Mouse (Mus musculus) neural tube, embryonic 13.5 days (tissue): ENCODE data around the gene Ccdc8. TPM values are rescaled to one million over a fixed set of nuclear protein-coding genes. Genes with fewer than 3 reads are reported as not detected.
"Not testable (repeated sequence)": the region's sequence is repeated elsewhere in the genome, so short reads cannot be mapped to it uniquely, and the experiment has no call there.

Experiments used
- ATAC-seq: fragments of 200-750 bp; cut with Nextera tagmentation; 2 replicates; pipeline ENCODE4 v1.8.0; 2017; ENCODE audit warnings: low read depth, mild to moderate bottlenecking, moderate TSS enrichment, moderate library complexity
- H3K27ac ChIP-seq: fragments of 300-500 bp; sonication (generic); replicated peaks from 2 replicates; pipeline ENCODE4 v1.5.1; 2015; ENCODE audit warnings: moderate library complexity, mild to moderate bottlenecking, inconsistent platforms
- H3K27me3 ChIP-seq: fragments of 300-500 bp; sonication (generic); 2 replicates; pipeline ENCODE4 v1.6.1; 2015; ENCODE audit warnings: mild to moderate bottlenecking, inconsistent platforms
- H3K36me3 ChIP-seq: fragments of 300-500 bp; sonication (generic); 2 replicates; pipeline ENCODE4 v1.6.1; 2015; ENCODE audit warnings: mild to moderate bottlenecking, inconsistent platforms
- H3K4me1 ChIP-seq: fragments of 300-500 bp; sonication (generic); replicated peaks from 2 replicates; pipeline ENCODE4 v1.6.1; 2015; ENCODE audit warnings: inconsistent platforms
- H3K4me2 ChIP-seq: fragments of 300-500 bp; sonication (generic); 2 replicates; pipeline ENCODE4 v1.6.1; 2015; ENCODE audit warnings: inconsistent platforms, mild to moderate bottlenecking, moderate library complexity
- H3K4me3 ChIP-seq: fragments of 300-500 bp; sonication (generic); 2 replicates; pipeline ENCODE4 v1.5.1; 2015; ENCODE audit warnings: mild to moderate bottlenecking, inconsistent platforms
- H3K9ac ChIP-seq: fragments of 300-500 bp; sonication (generic); 2 replicates; pipeline ENCODE4 v1.6.1; 2015; ENCODE audit warnings: moderate library complexity, mild to moderate bottlenecking, inconsistent platforms
- H3K9me3 ChIP-seq: fragments of 300-500 bp; sonication (generic); 2 replicates; pipeline ENCODE4 v1.6.1; 2016; ENCODE audit warnings: inconsistent platforms
- WGBS: fragments of 180-500 bp; shearing (Covaris S2); methylation state at CpG from one replicate; pipeline ENCODE4 v1.1.7; 2015; 5-methylcytosine and 5-hydroxymethylcytosine counted together
- polyA plus RNA-seq: library from polyadenylated mRNA; unstranded; fragments of >200 nt; fragmentation: Nextera tagmentation; extraction: Ambion mirVana; gene quantifications from 2 replicates; pipeline ENCODE4 v1.2.1, GENCODE M21; 2015

Ccdc8 gene
- polyA plus RNA-seq, 1 experiment from 2014 or later = 6.6 TPM

DNA sequence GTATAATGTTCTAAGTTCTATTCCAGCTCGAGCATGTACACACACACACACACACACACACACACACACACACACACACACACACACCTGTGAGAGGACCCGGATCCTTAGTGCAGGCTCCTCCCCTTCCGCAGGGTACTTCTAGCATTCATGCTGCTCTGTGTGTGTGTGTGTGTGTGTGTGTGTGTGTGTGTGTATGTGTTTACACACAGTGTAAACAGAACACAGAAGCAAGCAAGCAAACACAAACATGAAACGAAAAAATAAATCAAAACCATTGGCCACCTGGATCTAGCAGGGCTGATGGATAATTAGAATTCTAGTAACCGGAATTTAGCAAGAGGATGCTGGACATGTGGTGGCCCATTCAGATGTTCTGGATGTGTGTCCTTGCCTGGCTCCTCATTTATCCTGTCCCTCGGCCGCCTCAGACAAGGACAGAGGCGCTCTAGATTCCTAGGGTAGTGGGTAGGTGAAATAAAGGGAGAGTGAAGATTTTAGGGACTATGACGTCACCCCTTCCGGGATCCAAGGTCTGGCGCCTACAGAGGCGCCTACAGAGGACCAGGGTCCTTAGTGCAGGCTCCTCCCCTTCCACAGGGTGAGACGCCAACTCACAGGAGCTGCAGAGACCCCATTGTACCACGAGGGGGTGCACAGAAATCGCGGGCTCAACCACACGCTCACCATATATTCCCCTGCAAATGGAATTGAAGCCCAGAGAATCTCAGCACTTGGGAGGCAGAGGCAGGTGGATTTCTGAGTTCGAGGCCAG, 41.5 kb upstream of the Ccdc8 start:
- WGBS = 28% methylated on average over 18 of the region's 18 CpGs
- H3K9ac ChIP-seq = no peak overlapping the region
- no peak overlapping the region for H3K4me2 ChIP-seq
- H3K27me3 ChIP-seq = peaks cover 15% of the 10 kb centered on the region
- peak; percentile 47 for ATAC-seq
- peak overlapping the region; percentile 77 for H3K27ac ChIP-seq
- no peaks in the 10 kb centered on the region for H3K9me3 ChIP-seq
- no peak overlapping the region for H3K4me3 ChIP-seq
- peaks cover 62% of the 10 kb centered on the region for H3K4me1 ChIP-seq
- H3K36me3 ChIP-seq = 0 out of 2 replicates have a peak, but pooled peaks cover 9% of the 10 kb centered on the region

DNA sequence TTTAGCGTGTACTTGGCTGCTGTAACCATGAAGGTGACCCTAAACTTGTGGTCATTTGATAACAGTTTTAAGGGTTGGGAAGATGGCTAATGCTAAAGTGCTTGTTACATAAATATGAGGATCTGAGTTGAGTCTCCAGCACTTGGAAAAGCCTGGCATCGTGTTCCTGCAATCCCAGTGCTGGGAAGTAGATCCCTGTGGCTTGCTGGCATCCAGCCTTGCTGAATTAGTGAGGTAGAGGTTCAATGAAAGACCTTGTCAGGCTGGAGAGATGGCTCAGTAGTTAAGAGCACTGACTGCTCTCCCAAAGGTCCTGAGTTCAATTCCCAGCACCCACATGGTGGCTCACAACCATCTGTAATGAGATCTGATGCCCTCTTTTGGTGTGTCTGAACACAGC, 38.7 kb upstream of the Ccdc8 start:
- WGBS = 71% methylated on average over 2 of the region's 2 CpGs
- H3K4me1 ChIP-seq = peaks cover 59% of the 10 kb centered on the region
- H3K36me3 ChIP-seq, H3K4me3 ChIP-seq, H3K27me3 ChIP-seq, H3K4me2 ChIP-seq, H3K27ac ChIP-seq, ATAC-seq, H3K9me3 ChIP-seq, H3K9ac ChIP-seq: not testable (repeated sequence)

DNA sequence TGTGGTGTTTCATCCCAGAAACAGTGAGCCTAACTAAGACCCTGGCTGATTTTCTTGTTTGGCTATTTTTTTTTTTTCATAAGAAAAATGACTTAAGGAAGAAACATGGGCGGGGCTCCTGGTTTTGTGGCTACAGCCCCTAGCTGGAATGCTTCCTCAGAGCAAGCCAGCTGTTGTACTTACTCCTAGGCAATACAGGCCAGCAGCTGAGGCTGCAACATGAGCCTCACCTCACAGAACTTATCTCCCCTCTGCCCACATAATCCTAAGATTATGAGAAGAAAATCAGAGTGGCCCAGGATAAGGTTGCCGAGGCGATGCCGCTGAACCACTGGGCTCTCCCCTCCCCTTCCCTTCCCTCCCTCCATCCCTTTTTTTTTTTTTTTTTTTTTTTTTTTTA, 36.8 kb upstream of the Ccdc8 start:
- Histone ChIP-seq H3K4me1 (peaks cover 58% of the 10 kb centered on the region), H3K4me2 (no peak overlapping the region), H3K27ac (peak overlapping the region; percentile 89; the same call in 1 of the 2 replicates), H3K27me3 (no peaks in the 10 kb centered on the region), H3K4me3 (no peak overlapping the region), H3K36me3 (no peaks in the 10 kb centered on the region), H3K9me3 (no peaks in the 10 kb centered on the region), H3K9ac (no peak overlapping the region)
- WGBS = 95% methylated on average over 4 of the region's 4 CpGs
- no peak for ATAC-seq

DNA sequence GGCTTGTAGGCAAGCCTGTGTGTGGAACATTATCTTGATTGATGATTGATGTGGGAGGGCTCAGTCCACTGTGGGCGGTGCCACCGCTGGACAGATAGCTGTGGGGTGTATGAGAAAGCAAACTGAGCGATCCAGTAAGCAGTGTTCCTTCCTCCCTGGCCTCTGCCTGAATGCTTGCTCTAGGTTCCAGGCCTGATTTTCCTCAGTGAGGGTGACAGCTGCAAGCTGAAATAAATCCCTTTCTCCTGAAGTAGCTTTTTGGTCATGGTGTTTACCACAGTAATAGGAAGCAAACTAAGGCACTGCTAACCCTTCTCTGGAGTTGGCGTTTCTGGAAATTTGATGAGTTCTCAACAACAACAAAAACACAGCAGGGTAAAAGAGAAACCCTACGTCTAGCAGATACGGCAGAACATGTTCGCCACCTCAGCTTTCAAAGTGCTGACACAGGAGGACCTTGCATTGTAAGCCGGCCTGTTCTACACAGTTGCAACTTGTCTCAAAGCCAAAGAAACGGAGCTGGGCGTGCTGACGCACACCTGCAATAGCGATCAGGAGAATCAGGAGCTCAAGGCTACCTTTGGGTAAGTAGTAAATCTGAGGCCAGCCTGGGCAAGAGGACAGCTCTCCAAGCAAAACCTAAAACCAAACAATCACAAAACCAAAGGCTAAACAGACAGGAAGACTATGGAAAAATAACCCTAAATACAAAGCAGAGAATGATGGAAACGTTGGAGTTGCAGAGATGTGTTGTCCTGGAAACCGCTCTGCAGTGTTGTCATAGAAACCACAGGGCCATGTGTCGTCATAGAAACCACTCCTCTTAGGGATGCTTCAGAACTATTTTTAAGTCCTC, 35.9 kb upstream of the Ccdc8 start:
- Histone ChIP-seq H3K4me2 (peak overlapping the region; percentile 35), H3K9me3 (no peaks in the 10 kb centered on the region), H3K4me3 (no peak overlapping the region), H3K27me3 (no peaks in the 10 kb centered on the region), H3K36me3 (no peaks in the 10 kb centered on the region), H3K27ac (peak overlapping the region; percentile 89), H3K9ac (no peak overlapping the region; the same call in 1 of the 2 replicates), H3K4me1 (peaks cover 62% of the 10 kb centered on the region)
- WGBS = 32% methylated on average over 15 of the region's 15 CpGs
- peak; percentile 26; the same call in 1 of the 2 replicates for ATAC-seq

DNA sequence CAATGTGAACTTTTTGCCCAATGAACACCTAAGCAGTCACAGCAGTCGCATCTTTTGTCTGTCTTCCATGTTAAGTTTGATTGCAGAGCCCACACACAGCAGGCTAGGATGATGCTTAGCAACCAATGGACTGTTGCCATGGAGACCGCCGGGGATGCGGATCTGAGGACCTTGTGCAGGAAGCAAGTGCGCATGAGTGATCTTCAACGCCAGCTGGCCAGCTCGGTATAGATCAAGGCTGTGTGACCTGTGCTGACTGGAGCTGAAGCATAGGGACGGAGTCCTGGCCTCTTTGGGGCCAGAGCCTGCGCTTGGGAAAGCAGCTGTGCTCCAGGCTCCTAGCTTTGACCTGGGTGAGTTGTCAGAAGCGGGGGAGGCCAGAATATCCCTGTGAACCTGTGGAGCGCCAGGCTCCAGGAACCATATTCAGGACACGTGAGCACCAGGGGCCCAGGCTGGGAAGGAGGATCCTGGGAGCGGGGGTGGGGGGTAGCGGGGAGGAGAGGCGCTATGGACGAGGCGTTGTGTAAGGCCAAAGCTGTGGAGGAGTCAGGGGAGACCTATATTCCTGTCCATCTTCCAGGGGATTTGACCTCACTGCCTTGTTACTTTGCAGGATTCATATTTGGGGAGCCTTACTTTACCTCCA, 32.8 kb upstream of the Ccdc8 start, which contains the start of gene Pnmal1:
Gene Pnmal1, plus strand, starts transcription at position 141 of the 649 bp plus-strand sequence.
- peak within 1 kb of the TSS; percentile 48 for H3K4me3 ChIP-seq
- H3K36me3 ChIP-seq = peaks cover 13% of the 10 kb centered on the region
- H3K4me2 ChIP-seq = peak within 1 kb of the TSS; percentile 74
- no peaks in the 10 kb centered on the region for H3K9me3 ChIP-seq
- peak within 1 kb of the TSS; percentile 75 for H3K9ac ChIP-seq
- H3K27me3 ChIP-seq = no peaks in the 10 kb centered on the region
- H3K4me1 ChIP-seq = peaks cover 66% of the 10 kb centered on the region
- peak; percentile 96 for ATAC-seq
- peak within 1 kb of the TSS; percentile 97 for H3K27ac ChIP-seq
- WGBS = 11% methylated on average over 17 of the region's 17 CpGs

DNA sequence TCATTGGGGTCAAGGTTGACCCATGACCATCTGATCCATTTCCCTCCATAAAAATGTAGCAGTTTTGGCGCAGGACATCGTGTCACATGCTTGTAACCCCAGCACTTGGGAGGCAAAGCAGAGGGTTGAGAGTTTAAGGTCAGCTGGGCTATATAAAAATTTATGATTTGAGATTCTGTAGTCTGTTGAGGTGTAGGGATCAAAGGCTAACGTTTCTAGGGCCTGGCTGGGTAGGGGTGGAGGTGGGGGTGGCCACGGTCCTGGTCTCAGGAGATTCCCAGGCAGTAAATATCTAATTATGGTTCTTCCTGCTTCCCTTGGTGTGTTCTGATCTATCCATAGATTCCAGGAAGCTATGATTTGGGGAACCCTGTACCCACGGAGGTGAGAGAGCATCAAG, 30.8 kb upstream of the Ccdc8 start:
- Histone ChIP-seq H3K27ac (peak overlapping the region; percentile 97), H3K9ac (no peak overlapping the region), H3K27me3 (no peaks in the 10 kb centered on the region), H3K4me1 (peaks cover 62% of the 10 kb centered on the region), H3K36me3 (peaks cover 16% of the 10 kb centered on the region), H3K4me2 (peak overlapping the region; percentile 74), H3K4me3 (no peak overlapping the region), H3K9me3 (no peaks in the 10 kb centered on the region)
- 82% methylated on average over 5 of the region's 5 CpGs for WGBS
- ATAC-seq = no peak

DNA sequence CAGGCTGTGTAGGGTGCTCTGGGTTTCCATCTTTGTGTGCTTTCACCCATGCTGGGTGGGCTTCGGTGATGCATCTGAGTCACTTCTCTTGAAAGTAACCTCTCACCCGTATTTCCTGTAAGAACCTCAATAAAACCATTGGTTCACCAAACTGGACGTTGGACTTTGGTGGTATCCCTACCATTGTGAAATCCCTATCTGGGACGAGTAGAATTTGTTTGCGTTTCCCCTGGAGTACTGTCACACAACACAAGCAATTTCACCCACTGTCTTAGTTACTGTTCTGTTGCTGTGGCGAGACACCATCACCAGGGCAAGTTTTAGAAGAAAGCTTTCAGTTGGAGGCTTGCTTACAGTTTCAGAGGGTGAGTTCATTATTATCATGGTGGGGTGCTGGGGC, 24.1 kb upstream of the Ccdc8 start:
- Histone ChIP-seq H3K9me3 (no peaks in the 10 kb centered on the region), H3K27ac (no peak overlapping the region), H3K4me1 (no peaks in the 10 kb centered on the region), H3K27me3 (no peaks in the 10 kb centered on the region), H3K4me3 (no peak overlapping the region), H3K36me3 (0 out of 2 replicates have a peak, but pooled peaks cover 3% of the 10 kb centered on the region), H3K9ac (no peak overlapping the region), H3K4me2 (no peak overlapping the region)
- WGBS = 87% methylated on average over 6 of the region's 6 CpGs
- no peak for ATAC-seq

DNA sequence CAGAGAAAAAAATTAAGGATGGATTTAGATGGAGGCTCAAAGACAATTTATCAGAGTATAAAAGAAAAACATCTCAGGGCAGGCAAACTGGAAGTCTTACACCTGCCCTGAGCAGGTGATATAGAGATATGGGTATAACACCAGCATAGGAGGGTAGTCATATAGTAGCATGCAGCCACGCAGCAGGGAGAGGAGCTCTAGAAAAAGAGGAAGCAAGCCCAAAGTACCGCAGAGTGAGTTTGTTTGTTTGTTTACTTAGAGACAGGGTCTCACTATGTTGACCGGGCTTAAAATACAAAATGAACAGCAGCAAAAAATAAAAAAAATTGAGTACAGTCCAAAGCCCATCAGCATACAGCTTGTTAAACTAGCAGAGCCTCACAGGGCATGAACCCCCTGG, 21.3 kb upstream of the Ccdc8 start:
- WGBS = 90% methylated on average over 3 of the region's 3 CpGs

DNA sequence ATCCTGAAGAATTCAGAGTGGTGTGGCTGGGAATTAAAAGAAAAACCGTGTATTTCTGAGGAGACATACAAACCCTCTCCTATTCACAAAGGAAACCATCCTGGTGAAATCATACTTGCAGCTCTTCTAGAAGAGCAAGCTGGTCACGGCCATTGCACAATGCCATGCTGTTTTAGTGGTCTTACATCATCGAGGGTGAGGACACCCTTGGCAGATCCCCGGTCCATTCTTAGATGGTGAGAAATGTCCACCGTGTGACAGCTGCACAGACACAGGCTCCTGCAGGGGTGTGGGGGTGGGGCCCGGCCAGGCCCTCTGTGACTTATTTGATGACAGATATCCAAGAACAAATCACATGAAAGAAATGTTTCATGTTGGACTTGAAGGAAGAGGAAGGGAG, 18.5 kb upstream of the Ccdc8 start:
- Histone ChIP-seq H3K27ac (no peak overlapping the region), H3K4me3 (no peak overlapping the region), H3K9ac (no peak overlapping the region), H3K9me3 (no peaks in the 10 kb centered on the region), H3K36me3 (no peaks in the 10 kb centered on the region), H3K4me2 (no peak overlapping the region), H3K27me3 (no peaks in the 10 kb centered on the region), H3K4me1 (peaks cover 4% of the 10 kb centered on the region)
- ATAC-seq = no peak
- 31% methylated on average over 6 of the region's 6 CpGs for WGBS

More for the DNA sequence above, 21.3 kb upstream of the Ccdc8 start:
- no peaks in the 10 kb centered on the region for H3K9me3 ChIP-seq
- H3K4me1 ChIP-seq = peaks cover 4% of the 10 kb centered on the region
- ATAC-seq = no peak
- no peaks in the 10 kb centered on the region for H3K36me3 ChIP-seq
- H3K4me2 ChIP-seq = no peak overlapping the region
- H3K27ac ChIP-seq = no peak overlapping the region
- H3K27me3 ChIP-seq = no peaks in the 10 kb centered on the region
- H3K9ac ChIP-seq = no peak overlapping the region
- no peak overlapping the region for H3K4me3 ChIP-seq

DNA sequence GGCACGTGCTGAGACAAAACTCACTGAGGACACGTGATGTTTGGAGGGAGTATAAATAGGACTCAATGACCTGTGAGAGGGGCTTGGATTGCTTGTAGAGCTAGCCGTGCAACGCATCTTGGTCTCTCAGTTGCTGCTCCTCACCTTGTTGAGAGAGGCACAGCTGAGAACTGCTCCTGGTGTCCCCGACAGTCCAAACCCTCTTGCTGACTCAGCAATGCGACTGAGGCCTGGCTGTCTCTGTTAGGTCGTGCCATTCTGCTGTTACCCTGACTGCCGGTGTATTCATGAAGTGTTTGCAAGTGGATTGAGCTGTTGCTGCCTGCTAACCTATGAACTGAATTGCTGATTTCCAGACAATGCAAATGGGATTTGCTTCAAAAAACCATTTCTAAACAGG, 16.2 kb upstream of the Ccdc8 start:
- 68% methylated on average over 8 of the region's 8 CpGs for WGBS
- no peak for ATAC-seq

DNA sequence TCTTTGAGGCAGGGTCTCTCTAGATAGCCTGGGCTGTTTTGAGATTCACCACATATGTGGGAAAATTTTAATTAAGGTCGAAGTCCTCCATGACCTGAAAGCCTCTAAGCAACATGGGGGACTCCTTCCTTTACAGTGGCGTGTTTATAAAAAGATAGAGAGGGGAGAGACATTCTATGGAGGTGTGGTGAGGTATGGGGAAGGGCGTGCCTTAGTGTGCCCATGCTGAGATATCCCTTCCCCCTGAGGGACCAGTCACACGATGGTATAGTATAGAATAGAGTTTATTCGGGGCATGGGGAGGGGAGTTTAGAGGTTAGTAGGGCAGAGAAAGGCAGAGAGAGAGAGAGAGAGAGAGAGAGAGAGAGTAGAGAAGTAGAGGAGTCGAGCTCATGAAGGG, 14.3 kb upstream of the Ccdc8 start:
- H3K27me3 ChIP-seq = no peaks in the 10 kb centered on the region
- no peaks in the 10 kb centered on the region for H3K36me3 ChIP-seq
- peaks cover 29% of the 10 kb centered on the region for H3K4me1 ChIP-seq
- ATAC-seq = no peak
- no peak overlapping the region for H3K4me2 ChIP-seq
- H3K4me3 ChIP-seq = no peak overlapping the region
- H3K9me3 ChIP-seq = no peaks in the 10 kb centered on the region
- H3K9ac ChIP-seq = no peak overlapping the region
- no peak overlapping the region for H3K27ac ChIP-seq
- WGBS = 75% methylated on average over 6 of the region's 6 CpGs

More for the DNA sequence above, 16.2 kb upstream of the Ccdc8 start:
- no peak overlapping the region for H3K4me2 ChIP-seq
- peaks cover 16% of the 10 kb centered on the region for H3K4me1 ChIP-seq
- no peaks in the 10 kb centered on the region for H3K36me3 ChIP-seq
- H3K4me3 ChIP-seq = no peak overlapping the region
- H3K27me3 ChIP-seq = no peaks in the 10 kb centered on the region
- H3K9ac ChIP-seq = no peak overlapping the region
- no peak overlapping the region for H3K27ac ChIP-seq
- no peaks in the 10 kb centered on the region for H3K9me3 ChIP-seq

DNA sequence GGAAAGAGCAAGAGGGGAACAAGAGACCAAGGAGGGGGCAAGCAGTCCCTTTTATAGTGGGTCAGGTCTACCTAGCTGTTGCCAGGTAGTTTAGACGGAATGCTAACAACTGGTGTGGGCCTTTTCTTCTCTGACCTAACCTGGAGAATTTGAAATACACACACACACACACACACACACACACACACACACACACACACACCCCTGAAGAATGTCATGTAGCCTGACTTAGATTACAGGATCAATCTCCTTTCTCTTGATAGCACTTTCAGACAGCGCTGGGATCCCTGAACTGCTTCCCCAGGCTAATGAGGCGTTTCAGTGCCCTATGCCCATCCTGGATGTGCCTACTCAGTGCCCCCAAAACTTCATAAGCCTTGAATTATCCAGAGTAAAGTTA, 13.9 kb upstream of the Ccdc8 start:
- H3K36me3 ChIP-seq = no peaks in the 10 kb centered on the region
- H3K4me3 ChIP-seq = no peak overlapping the region
- no peak overlapping the region for H3K27ac ChIP-seq
- WGBS = 94% methylated on average over 3 of the region's 3 CpGs
- H3K9me3 ChIP-seq = no peaks in the 10 kb centered on the region
- H3K4me1 ChIP-seq = peaks cover 33% of the 10 kb centered on the region
- no peak for ATAC-seq
- no peaks in the 10 kb centered on the region for H3K27me3 ChIP-seq
- H3K9ac ChIP-seq = no peak overlapping the region
- H3K4me2 ChIP-seq = no peak overlapping the region
